Mouse (Mus musculus) hindbrain, embryonic 12.5 days (tissue): ENCODE data around the gene Etv6. TPM values are rescaled to one million over a fixed set of nuclear protein-coding genes. Genes with fewer than 3 reads are reported as not detected.

Experiments used
- ATAC-seq: fragments of 200-750 bp; cut with Nextera tagmentation; 2 replicates; pipeline ENCODE4 v1.8.0; 2017; ENCODE audit warnings: moderate TSS enrichment; ENCODE audit not compliant: low FRiP score
- H3K27ac ChIP-seq: fragments of 300-500 bp; sonication (generic); 2 replicates; pipeline ENCODE4 v1.5.1; 2016; ENCODE audit warnings: mild to moderate bottlenecking
- H3K27me3 ChIP-seq: fragments of 300-500 bp; sonication (generic); 2 replicates; pipeline ENCODE4 v1.6.1; 2016; ENCODE audit warnings: mild to moderate bottlenecking
- H3K36me3 ChIP-seq: fragments of 300-500 bp; sonication (generic); 2 replicates; pipeline ENCODE4 v1.6.1; 2016; ENCODE audit warnings: mild to moderate bottlenecking
- H3K4me1 ChIP-seq: fragments of 300-500 bp; sonication (generic); 2 replicates; pipeline ENCODE4 v1.6.1; 2016
- H3K4me2 ChIP-seq: fragments of 300-500 bp; sonication (generic); replicated peaks from 2 replicates; pipeline ENCODE4 v1.6.1; 2016; ENCODE audit warnings: mild to moderate bottlenecking
- H3K4me3 ChIP-seq: fragments of 300-500 bp; sonication (generic); 2 replicates; pipeline ENCODE4 v1.5.1; 2016; ENCODE audit warnings: mild to moderate bottlenecking
- H3K9ac ChIP-seq: fragments of 300-500 bp; sonication (generic); 2 replicates; pipeline ENCODE4 v1.6.1; 2016; ENCODE audit warnings: mild to moderate bottlenecking, moderate library complexity
- H3K9me3 ChIP-seq: fragments of 300-500 bp; sonication (generic); replicated peaks from 2 replicates; pipeline ENCODE4 v1.6.1; 2016; ENCODE audit warnings: mild to moderate bottlenecking
- WGBS: fragments of 180-500 bp; shearing (Covaris S2); methylation state at CpG from one replicate; pipeline ENCODE4 v1.1.7; 2016; 5-methylcytosine and 5-hydroxymethylcytosine counted together
- polyA plus RNA-seq: library from polyadenylated mRNA; unstranded; fragments of >200 nt; fragmentation: Nextera tagmentation; extraction: Ambion mirVana; gene quantifications from 2 replicates; pipeline ENCODE4 v1.2.1, GENCODE M21; 2016

Etv6 gene
- polyA plus RNA-seq, 1 experiment from 2014 or later = 11.7 TPM

DNA sequence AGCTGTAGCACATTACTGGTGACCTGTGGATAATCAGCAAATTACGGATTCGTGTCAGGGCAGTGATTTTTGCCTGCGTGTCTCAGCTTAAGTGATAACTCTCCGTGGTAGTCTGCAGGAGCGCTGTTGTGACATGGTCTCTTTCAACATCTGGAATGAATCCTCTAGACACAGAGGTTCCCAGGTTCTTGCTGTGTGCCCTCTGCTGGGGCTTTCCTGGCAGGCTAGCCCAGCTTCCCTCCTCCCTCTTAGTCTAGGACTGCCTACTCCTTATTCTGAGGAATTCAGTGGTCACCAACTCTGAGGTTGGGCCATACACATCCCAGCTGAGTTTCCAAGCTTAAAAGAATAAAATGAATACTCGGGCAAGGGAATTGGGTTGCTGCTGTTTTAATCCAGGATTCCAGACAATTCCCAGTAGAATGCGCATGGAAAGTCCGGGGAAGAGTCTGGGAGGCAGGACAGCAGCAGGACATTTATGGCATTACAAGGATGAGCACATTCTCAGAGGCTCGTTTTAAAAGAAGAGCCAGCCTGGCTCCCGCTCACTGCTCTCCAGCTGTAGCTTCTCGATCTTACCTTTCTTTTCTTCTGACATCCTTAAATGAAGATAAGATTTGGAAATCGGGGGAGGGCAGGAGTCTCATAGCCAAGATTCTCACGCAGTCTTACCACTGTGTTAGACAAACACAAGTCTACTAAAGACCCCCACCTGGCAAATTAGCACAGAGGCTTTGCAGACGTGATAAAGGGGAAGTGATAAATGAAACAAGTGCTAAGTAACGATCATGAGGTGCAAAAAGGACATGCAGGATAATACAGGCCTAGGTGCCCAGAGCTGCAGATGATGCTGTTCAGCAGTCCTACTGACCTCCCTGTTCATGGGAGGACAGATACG is 105.5 kb downstream of the Etv6 start:
- Histone ChIP-seq H3K4me3 (no peak overlapping the region), H3K4me1 (peaks cover 10% of the 10 kb centered on the region; the same call in 1 of the 2 replicates), H3K9ac (no peak overlapping the region), H3K4me2 (no peak overlapping the region), H3K36me3 (no peaks in the 10 kb centered on the region), H3K27me3 (no peaks in the 10 kb centered on the region), H3K9me3 (no peaks in the 10 kb centered on the region), H3K27ac (no peak overlapping the region; the same call in 1 of the 2 replicates)
- ATAC-seq = no peak
- 75% methylated on average over 16 of the region's 16 CpGs for WGBS

DNA sequence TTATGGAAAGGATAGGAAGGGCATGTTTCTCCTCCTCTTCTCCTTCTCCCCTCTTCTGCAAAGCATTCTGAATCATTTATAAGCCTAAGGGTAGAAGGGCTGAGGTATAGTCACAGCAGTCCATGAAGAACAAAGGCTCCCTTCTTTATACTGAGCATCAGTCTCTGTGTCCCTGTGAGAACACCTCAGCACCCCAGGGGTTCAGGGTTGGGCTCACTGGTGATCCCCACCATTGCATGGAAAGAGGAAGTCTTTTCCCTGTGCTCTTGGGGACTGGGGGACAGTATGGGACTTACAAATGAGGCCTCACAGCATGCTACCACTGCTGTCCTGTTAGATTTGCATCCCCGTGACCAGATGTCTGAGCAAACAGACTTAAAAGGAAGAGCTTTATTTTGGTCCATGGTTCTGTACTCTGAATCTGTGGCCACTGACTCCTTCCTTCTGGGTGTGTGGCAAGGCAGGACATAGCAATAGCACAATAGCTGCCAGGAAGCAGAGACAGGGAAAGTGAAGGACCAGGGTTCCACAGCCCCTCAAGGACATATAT is 106.2 kb downstream of the Etv6 start:
- Histone ChIP-seq H3K4me3 (no peak overlapping the region), H3K4me1 (peaks cover 10% of the 10 kb centered on the region; the same call in 1 of the 2 replicates), H3K27me3 (no peaks in the 10 kb centered on the region), H3K27ac (no peak overlapping the region; the same call in 1 of the 2 replicates), H3K9ac (no peak overlapping the region), H3K36me3 (no peaks in the 10 kb centered on the region), H3K4me2 (no peak overlapping the region), H3K9me3 (no peaks in the 10 kb centered on the region)
- WGBS = 71% methylated on average over 1 of the region's 1 CpGs
- ATAC-seq = no peak

DNA sequence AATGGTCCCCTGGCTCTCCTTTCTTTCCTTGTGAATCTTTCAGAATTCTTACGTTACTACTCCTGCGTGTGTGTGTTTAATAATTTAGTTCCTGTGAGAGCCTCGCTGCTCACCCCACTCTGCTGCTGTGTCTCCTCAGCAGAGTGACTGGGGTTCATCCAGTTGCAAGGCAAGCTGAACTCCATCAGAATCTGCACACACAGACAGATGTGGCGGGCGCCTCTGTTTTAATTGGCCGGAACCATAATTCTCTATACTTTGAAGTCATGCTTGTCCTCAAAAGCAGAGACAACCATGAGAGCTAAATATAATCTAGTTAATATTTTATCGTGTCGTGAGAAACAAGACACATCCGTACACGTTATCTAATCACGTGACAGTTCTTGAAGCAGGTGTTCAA is 107.2 kb downstream of the Etv6 start:
- ATAC-seq = no peak
- H3K9me3 ChIP-seq = no peaks in the 10 kb centered on the region
- no peak overlapping the region for H3K27ac ChIP-seq

DNA sequence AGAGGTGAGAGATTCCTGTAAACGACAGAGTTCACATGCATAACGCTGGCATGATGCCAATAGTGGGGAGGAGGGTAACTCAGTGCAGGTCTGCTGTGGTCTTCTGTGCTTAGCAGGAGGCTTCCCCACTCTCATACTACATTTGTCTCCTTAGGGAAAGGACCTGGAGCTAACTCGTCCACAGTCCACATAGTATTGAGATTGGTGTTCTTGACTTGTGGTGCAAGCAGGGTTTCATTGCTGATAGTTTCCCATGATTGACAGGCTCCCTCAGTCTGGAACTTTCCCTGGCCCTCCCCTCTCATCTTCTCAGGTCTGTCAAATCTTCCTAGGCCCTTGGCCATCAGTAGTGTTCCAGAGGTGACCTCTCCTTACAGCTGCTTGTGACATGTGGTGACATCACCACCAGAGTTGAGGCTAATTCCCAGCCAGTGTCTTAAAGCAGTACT is 108.2 kb downstream of the Etv6 start:
- WGBS = 68% methylated on average over 3 of the region's 3 CpGs

More for the DNA sequence above, 107.2 kb downstream of the Etv6 start:
- Histone ChIP-seq H3K36me3 (no peaks in the 10 kb centered on the region), H3K4me1 (peaks cover 16% of the 10 kb centered on the region), H3K9ac (no peak overlapping the region), H3K27me3 (no peaks in the 10 kb centered on the region), H3K4me3 (no peak overlapping the region), H3K4me2 (no peak overlapping the region)
- WGBS = 93% methylated on average over 11 of the region's 11 CpGs

DNA sequence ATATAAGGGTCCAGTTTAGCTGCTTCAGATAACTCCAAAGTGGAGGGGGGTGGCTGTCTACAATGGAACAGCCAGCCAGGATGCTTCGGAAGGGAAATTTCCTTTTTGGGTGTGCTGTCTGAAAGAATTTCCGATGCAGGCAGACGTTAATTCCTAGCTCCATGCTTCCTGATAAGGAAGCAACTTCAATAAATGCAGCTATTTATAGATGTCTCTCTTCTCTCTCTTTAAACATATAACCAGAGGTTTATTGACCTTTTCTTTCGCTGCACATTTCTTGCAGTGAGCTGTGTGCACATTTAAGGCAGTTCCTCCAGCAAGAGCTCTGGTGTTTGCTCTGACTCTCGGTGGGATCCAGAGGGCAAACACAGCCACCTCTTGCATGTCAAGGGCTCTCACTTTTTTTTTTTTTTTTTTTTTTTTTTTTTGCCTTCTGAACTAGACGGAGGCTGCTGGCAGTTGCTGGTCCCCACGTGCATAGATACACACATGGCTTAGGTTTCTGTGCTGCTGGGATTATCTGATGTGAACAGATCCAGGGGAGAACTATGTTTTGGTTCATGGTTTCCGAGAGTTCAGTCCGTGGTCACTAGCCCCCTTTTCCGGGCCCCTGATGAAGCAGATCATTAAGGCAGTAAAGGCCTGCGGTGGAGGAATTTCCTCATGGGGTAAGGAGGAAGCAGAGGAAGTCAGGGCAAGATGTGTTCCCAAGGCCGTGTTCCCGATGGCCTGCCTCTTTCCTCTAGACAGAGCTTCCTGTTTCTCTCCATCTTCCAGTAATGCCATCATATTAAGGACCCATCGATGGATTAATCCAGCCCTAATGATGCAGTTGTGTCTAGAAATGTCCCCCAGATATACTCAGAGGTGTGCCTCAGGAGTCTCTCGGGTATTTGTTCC is 109.0 kb downstream of the Etv6 start:
- Histone ChIP-seq H3K9ac (no peak overlapping the region), H3K4me3 (no peak overlapping the region), H3K27ac (no peak overlapping the region), H3K9me3 (no peaks in the 10 kb centered on the region), H3K4me2 (no peak overlapping the region), H3K27me3 (no peaks in the 10 kb centered on the region), H3K36me3 (no peaks in the 10 kb centered on the region), H3K4me1 (peaks cover 27% of the 10 kb centered on the region)
- ATAC-seq = no peak
- 73% methylated on average over 15 of the region's 15 CpGs for WGBS

More for the DNA sequence above, 108.2 kb downstream of the Etv6 start:
- H3K9ac ChIP-seq = no peak overlapping the region
- no peak overlapping the region for H3K4me3 ChIP-seq
- peaks cover 26% of the 10 kb centered on the region for H3K4me1 ChIP-seq
- no peaks in the 10 kb centered on the region for H3K36me3 ChIP-seq
- H3K9me3 ChIP-seq = no peaks in the 10 kb centered on the region
- no peak for ATAC-seq
- H3K27me3 ChIP-seq = no peaks in the 10 kb centered on the region
- H3K4me2 ChIP-seq = no peak overlapping the region
- no peak overlapping the region for H3K27ac ChIP-seq

DNA sequence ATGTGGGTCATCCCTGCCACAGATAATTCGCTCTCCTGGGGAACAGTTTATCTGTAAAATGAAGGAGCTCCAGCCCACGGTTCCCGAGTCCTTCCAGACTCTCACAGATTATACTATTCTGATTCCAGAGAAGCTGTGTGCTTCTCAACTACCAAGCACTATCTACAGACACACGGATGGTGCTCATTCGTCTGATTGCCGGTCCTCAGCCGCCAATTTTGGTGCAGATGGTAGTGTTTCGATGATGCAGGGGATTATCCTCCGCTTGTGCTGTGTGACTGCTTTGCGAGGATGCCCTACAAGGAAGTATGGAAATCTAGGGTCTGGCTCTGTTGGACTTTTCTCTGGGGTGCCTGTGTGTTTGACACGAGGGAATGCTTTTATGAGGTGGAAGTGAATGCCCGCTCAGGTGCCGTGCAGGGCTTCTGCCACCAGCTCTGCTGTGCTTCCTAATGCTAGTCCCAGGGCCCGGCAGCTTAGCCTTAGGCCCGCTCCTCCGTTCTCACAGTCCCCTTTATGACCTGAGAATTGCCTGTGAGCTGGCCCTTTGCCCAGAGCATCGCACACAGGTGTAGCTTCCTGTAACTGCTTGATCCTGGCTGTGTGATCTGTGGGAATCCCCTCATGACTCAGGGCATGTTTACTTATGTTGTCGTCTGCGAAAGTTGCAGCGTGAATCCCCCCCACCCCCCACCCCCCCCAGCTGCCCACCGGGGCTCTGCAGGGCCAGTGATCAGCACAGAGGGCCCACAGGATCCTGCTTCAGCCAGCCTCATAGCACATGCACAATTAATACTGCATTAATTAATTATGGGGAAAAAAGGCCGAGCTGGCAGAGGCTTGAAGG is 112.3 kb downstream of the Etv6 start:
- H3K4me3 ChIP-seq = no peak overlapping the region
- H3K9ac ChIP-seq = no peak overlapping the region
- WGBS = 64% methylated on average over 22 of the region's 22 CpGs
- H3K4me1 ChIP-seq = peaks cover 28% of the 10 kb centered on the region
- peak; percentile 46; the same call in 1 of the 2 replicates for ATAC-seq
- peak overlapping the region; percentile 17 for H3K27ac ChIP-seq
- H3K4me2 ChIP-seq = no peak overlapping the region
- H3K9me3 ChIP-seq = no peaks in the 10 kb centered on the region
- H3K36me3 ChIP-seq = no peaks in the 10 kb centered on the region
- no peaks in the 10 kb centered on the region for H3K27me3 ChIP-seq

DNA sequence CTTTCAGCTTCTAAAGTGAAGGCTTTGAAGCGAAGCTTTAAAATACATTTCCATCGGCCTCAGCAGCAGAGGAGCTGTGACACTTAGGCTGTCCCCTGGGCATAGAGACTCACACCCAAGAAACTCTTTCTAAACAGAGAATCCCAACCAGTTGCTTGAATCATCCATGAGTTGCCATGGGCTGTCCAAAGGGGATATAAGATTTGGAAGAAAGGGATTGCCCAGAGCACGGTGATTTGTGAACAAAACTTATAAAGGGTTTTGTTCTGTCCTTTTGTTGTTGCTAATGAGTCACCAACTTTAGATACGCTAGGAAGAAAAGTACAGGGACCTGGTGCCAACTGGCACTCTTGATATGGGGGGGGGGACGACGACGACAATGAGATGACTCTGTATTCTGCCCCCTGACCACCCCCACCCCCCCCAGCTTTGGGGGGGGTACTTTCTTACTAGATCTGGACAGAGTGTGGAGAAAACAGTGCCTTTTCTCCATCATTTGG is 113.0 kb downstream of the Etv6 start:
- Histone ChIP-seq H3K27ac (peak overlapping the region; percentile 17; the same call in 1 of the 2 replicates), H3K9ac (no peak overlapping the region), H3K27me3 (no peaks in the 10 kb centered on the region), H3K4me3 (no peak overlapping the region), H3K9me3 (no peaks in the 10 kb centered on the region), H3K36me3 (no peaks in the 10 kb centered on the region), H3K4me2 (no peak overlapping the region), H3K4me1 (peaks cover 25% of the 10 kb centered on the region)
- 55% methylated on average over 7 of the region's 7 CpGs for WGBS
- 0 out of 2 replicates have a peak, but pooled peaks have one; percentile 7 for ATAC-seq

DNA sequence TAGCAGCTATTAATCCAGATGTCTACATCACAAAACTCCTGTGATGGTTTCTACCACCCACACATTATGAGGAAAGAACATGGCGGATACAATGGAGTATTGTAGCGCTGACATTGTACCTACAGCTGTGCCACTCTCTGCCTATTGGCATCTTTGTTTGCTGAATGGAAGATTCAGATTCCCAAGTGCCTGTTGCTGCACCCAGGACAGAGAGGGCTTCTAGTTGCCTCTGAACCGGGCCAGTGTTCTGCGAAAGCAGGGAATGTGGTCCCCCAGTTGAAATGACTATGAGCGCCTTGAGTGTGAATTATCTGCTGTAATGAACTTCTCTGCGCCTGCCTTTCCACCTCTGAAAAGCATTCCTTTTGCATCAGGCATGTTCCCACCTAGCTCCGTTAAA is 114.1 kb downstream of the Etv6 start:
- Histone ChIP-seq H3K9ac (no peak overlapping the region), H3K27ac (no peak overlapping the region), H3K4me1 (peaks cover 26% of the 10 kb centered on the region), H3K36me3 (no peaks in the 10 kb centered on the region), H3K4me3 (no peak overlapping the region), H3K4me2 (no peak overlapping the region), H3K9me3 (no peaks in the 10 kb centered on the region), H3K27me3 (no peaks in the 10 kb centered on the region)
- 94% methylated on average over 7 of the region's 7 CpGs for WGBS
- ATAC-seq = no peak

DNA sequence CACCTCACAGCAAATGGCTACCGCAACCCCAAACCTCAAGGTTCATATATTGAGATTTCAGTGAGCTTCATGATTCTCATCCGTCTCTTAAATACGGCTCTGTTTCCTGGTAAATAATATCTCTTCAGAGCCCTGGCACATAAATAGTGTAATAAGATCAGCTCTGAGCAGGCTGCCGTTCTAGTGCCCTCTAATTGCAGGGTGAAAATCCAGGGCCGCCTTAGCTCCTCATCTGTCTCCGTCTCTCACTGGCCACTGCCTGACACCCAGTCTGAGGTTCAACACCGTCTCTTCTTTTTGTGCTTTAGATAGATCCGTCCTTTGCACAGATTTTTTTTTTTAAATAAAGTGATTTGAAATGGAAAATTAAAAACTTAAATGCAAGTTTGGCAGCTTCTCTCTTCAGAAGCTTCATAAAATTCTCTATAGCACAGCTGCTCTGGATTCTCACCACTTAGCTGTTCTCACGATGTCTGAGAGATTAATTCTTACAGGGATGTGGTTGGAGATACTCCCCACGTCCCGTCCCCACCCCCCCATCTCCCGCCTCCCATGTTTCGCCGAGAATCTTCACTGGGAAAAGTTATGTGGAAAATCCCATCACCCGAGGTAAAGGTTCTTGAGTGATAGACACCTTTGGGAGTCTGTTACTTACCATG is 115.7 kb downstream of the Etv6 start:
- no peaks in the 10 kb centered on the region for H3K27me3 ChIP-seq
- H3K9me3 ChIP-seq = no peaks in the 10 kb centered on the region
- 78% methylated on average over 15 of the region's 15 CpGs for WGBS
- no peaks in the 10 kb centered on the region for H3K36me3 ChIP-seq
- H3K27ac ChIP-seq = no peak overlapping the region
- peaks cover 40% of the 10 kb centered on the region for H3K4me1 ChIP-seq
- no peak overlapping the region for H3K9ac ChIP-seq
- no peak overlapping the region for H3K4me3 ChIP-seq
- no peak for ATAC-seq
- no peak overlapping the region for H3K4me2 ChIP-seq

DNA sequence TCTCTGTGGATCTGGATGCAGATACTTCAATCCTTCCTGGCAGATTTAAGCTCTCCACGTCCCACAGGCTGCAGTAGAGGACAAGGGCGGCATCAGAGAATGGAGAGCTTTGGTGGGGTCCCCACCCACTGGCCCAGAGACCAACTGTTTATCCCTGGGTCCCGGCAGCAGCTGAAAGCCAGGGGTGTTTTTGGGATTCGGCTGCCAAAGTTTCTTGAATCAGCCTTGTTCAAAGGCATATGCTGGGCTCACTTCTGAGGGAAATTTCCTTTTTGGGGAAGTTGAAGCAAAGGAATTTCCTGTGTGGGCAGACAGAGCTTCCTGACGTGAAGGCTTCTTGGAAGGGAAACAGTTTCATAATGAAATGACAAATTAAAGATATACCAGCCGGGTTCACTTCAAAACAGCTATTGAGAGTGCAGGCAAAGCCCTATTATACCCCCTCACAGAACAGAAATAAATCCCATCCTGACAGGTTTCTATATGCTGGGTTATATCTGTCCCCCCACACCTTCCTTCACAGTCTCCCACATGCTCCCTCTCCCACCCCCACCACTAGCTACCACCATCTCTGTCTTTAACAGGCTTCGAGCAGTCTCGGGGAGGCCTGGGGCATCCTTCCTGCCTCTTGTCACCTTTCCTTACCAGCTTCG is 116.5 kb downstream of the Etv6 start:
- WGBS = 74% methylated on average over 9 of the region's 9 CpGs
- Histone ChIP-seq H3K4me3 (no peak overlapping the region), H3K36me3 (no peaks in the 10 kb centered on the region), H3K4me1 (peaks cover 48% of the 10 kb centered on the region), H3K9ac (no peak overlapping the region), H3K9me3 (no peaks in the 10 kb centered on the region), H3K27me3 (no peaks in the 10 kb centered on the region), H3K27ac (no peak overlapping the region), H3K4me2 (no peak overlapping the region)
- ATAC-seq = no peak
